Mouse (Mus musculus) right cerebral cortex, postnatal 10 days (tissue): ENCODE measurements around the gene Slc35a2.

Experiments
- DNase-seq, 2 experiments: peaks; one replicate each; pipeline ENCODE4 v3.0.0; 2021; ENCODE audit warnings: low spot score in 2 of 2

The Slc35a2 gene

GRCm38 (mm10) chrX:7883841-7884567 lies at the start of gene Slc35a2:
Gene Slc35a2, plus strand, starts transcription at chrX:7884028.
- peak; percentile 85 to 90 for DNase-seq

GRCm38 (mm10) chrX:7837146-7837545 lies 46.7 kb upstream of the Slc35a2 start:
- no peak for DNase-seq

GRCm38 (mm10) chrX:7840842-7841162 lies 43.0 kb upstream of the Slc35a2 start:
- no peak for DNase-seq

GRCm38 (mm10) chrX:7841163-7842162 lies 42.4 kb upstream of the Slc35a2 start, which contains the start of gene Otud5:
Gene Otud5, plus strand, starts transcription at chrX:7841364.
- DNase-seq: peak; percentile 96 to 97

GRCm38 (mm10) chrX:7842318-7842717 lies 41.5 kb upstream of the Slc35a2 start:
- DNase-seq: peak; percentile 30 to 40

- peak; percentile 43 to 49 for DNase-seq
Observed at GRCm38 (mm10) chrX:7847845-7848244, 36.0 kb upstream of the Slc35a2 start.

GRCm38 (mm10) chrX:7854578-7854977 lies 29.2 kb upstream of the Slc35a2 start:
- DNase-seq: peak; percentile 33 to 45

- DNase-seq: no peak
Observed at GRCm38 (mm10) chrX:7859191-7859753, 24.6 kb upstream of the Slc35a2 start.

GRCm38 (mm10) chrX:7863181-7863580 lies 20.6 kb upstream of the Slc35a2 start:
- no peak for DNase-seq

GRCm38 (mm10) chrX:7864551-7864950 lies 19.3 kb upstream of the Slc35a2 start:
- no peak for DNase-seq

- no peak for DNase-seq
Observed at GRCm38 (mm10) chrX:7865343-7865742, 18.5 kb upstream of the Slc35a2 start.

- no peak for DNase-seq
Observed at GRCm38 (mm10) chrX:7865786-7866185, 18.0 kb upstream of the Slc35a2 start.

GRCm38 (mm10) chrX:7867141-7867540 lies 16.7 kb upstream of the Slc35a2 start:
- DNase-seq: no peak

GRCm38 (mm10) chrX:7868506-7868905 lies 15.3 kb upstream of the Slc35a2 start:
- no peak for DNase-seq

- DNase-seq: no peak
Observed at GRCm38 (mm10) chrX:7869826-7870225, 14.0 kb upstream of the Slc35a2 start.

- DNase-seq: peak; percentile 91 to 93
Observed at GRCm38 (mm10) chrX:7878007-7878419, 5.8 kb upstream of the Slc35a2 start, which contains the start of gene Pim2. Gene Pim2, plus strand, starts transcription at chrX:7878262.

- DNase-seq: peak; percentile 45 to 52
Observed at GRCm38 (mm10) chrX:7878495-7878894, 5.3 kb upstream of the Slc35a2 start.

GRCm38 (mm10) chrX:7879819-7880218 lies 4.0 kb upstream of the Slc35a2 start:
- peak; percentile 77 to 85 for DNase-seq

GRCm38 (mm10) chrX:7898211-7898610 lies 14.4 kb downstream of the Slc35a2 start:
- no peak for DNase-seq

- DNase-seq: peak; percentile 94 to 95
Observed at GRCm38 (mm10) chrX:7898880-7899874, 15.3 kb downstream of the Slc35a2 start, which contains the start of the genes Pqbp1 and Timm17b. Gene Pqbp1, minus strand, starts transcription at chrX:7899269. Gene Timm17b, plus strand, starts transcription at chrX:7899357.

GRCm38 (mm10) chrX:7904441-7904840 lies 20.6 kb downstream of the Slc35a2 start:
- DNase-seq: no peak
